ENCODE assay signal across 7 mouse cellular contexts in genomic region chr13:95868896-95869540, GRCm38 (mm10). TPM values are rescaled to one million over a fixed set of nuclear protein-coding genes. Genes with fewer than 3 reads are reported as not detected.
DNase-seq lines count a peak whose midpoint lies in the region; ATAC-seq lines count a peak whose summit lies in the region.

No protein-coding gene starts in this region.

- ATAC-seq in hindbrain, embryonic 14.5 days (ENCODE audit: low FRiP score): peak; percentile 84
- peak; percentile 96 for ATAC-seq in monocyte, adult 5-6 weeks (replicated peaks; ENCODE audit: insufficient number of reproducible peaks, low FRiP score, low TSS enrichment, poor library complexity, severe bottlenecking)

- H3K36me3 ChIP-seq in embryonic facial prominence, embryonic 10.5 days (replicated peaks): no peaks in the 10 kb centered on the region
- H3K36me3 ChIP-seq in hindbrain, embryonic 14.5 days (replicated peaks; ENCODE audit: control insufficient read depth, insufficient read depth): no peaks in the 10 kb centered on the region

- peaks cover 44% of the 10 kb centered on the region for H3K4me1 ChIP-seq in embryonic facial prominence, embryonic 10.5 days
- peaks cover 31% of the 10 kb centered on the region for H3K4me1 ChIP-seq in hindbrain, embryonic 14.5 days (replicated peaks; ENCODE audit: control insufficient read depth, insufficient read depth, low read length)

- WGBS in embryonic facial prominence, embryonic 10.5 days: 66% methylated on average over 8 of the region's 8 CpGs
- WGBS in hindbrain, embryonic 14.5 days: 24% methylated on average over 8 of the region's 8 CpGs

- H3K27ac ChIP-seq in embryonic facial prominence, embryonic 10.5 days (replicated peaks): peak overlapping the region; percentile 75
- H3K27ac ChIP-seq in hindbrain, embryonic 14.5 days: no peak overlapping the region

- peak; percentile 34 for DNase-seq in Muller cell, postnatal 12 days (ENCODE audit: inconsistent ontology term)
- peak; percentile 40 for DNase-seq in embryonic facial prominence, embryonic 10.5 days (ENCODE audit: low spot score)
- DNase-seq in hindbrain, embryonic 14.5 days (ENCODE audit: low spot score): no peak
- DNase-seq in thymus, postnatal 14 days: no peak
- DNase-seq in yolk sac, embryonic 10.5 days (ENCODE audit: low spot score): no peak
- DNase-seq in right cerebral cortex, postnatal 36 days (ENCODE audit: low spot score in 2 of 2): no peak

- no peak overlapping the region for H3K9ac ChIP-seq in hindbrain, embryonic 14.5 days

- H3K27me3 ChIP-seq in embryonic facial prominence, embryonic 10.5 days (replicated peaks; ENCODE audit: low read depth, poor library complexity, severe bottlenecking): no peaks in the 10 kb centered on the region
- no peaks in the 10 kb centered on the region for H3K27me3 ChIP-seq in hindbrain, embryonic 14.5 days (ENCODE audit: control insufficient read depth, insufficient read depth, low read length)

- no peak overlapping the region for H3K4me3 ChIP-seq in embryonic facial prominence, embryonic 10.5 days
- no peak overlapping the region for H3K4me3 ChIP-seq in hindbrain, embryonic 14.5 days (replicated peaks; ENCODE audit: low read length)

- H3K9me3 ChIP-seq in embryonic facial prominence, embryonic 10.5 days: no peaks in the 10 kb centered on the region
- no peaks in the 10 kb centered on the region for H3K9me3 ChIP-seq in hindbrain, embryonic 14.5 days (ENCODE audit: control insufficient read depth, low read length)

- peak overlapping the region; percentile 13; the same call in 1 of the 2 replicates for H3K4me2 ChIP-seq in hindbrain, embryonic 14.5 days (replicated peaks)

RNA-seq across cellular contexts. Expression of gene Iqgap2, which starts 22.7 kb away (rescaled TPM):
- 11.0 and 11.1 TPM in 2 replicates for polyA plus RNA-seq in embryonic facial prominence, embryonic 10.5 days (2016; fragmentation: Nextera tagmentation; extraction: Ambion mirVana)
- polyA plus RNA-seq in hindbrain, embryonic 14.5 days (2014; fragmentation: Nextera tagmentation; extraction: Ambion mirVana): 3.8 and 4.4 TPM in 2 replicates
- total RNA-seq in monocyte, adult 5-6 weeks (2017): 51.2 to 86.8 TPM (median 55.9 TPM) in 3 replicates

Comparison
In these comparisons a context has a peak if more than half of its experiments do, and no peak if none do; other contexts are left out.
1. DNase-seq: peak in Muller cell, postnatal 12 days (single experiment) and embryonic facial prominence, embryonic 10.5 days (single experiment); none in hindbrain, embryonic 14.5 days (single experiment), thymus, postnatal 14 days (single experiment), yolk sac, embryonic 10.5 days (single experiment) and right cerebral cortex, postnatal 36 days (0 of 2).